Mouse (Mus musculus) embryonic facial prominence, embryonic 13.5 days (tissue): ENCODE results near the gene Grin2a. TPM values are rescaled to one million over a fixed set of nuclear protein-coding genes. Genes with fewer than 3 reads are reported as not detected.

Experiments used
- ATAC-seq: fragments of 200-750 bp; cut with Nextera tagmentation; 2 replicates; pipeline ENCODE4 v1.8.0; 2017; ENCODE audit warnings: low read depth; ENCODE audit not compliant: insufficient number of reproducible peaks, insufficient read depth, low FRiP score, low TSS enrichment
- H3K27ac ChIP-seq: fragments of 300-500 bp; sonication (generic); 2 replicates; pipeline ENCODE4 v1.5.1; 2015; ENCODE audit warnings: moderate library complexity, mild to moderate bottlenecking, inconsistent platforms
- H3K27me3 ChIP-seq: fragments of 300-500 bp; sonication (generic); 2 replicates; pipeline ENCODE4 v1.6.1; 2015; ENCODE audit warnings: mild to moderate bottlenecking, inconsistent platforms
- H3K36me3 ChIP-seq: fragments of 300-500 bp; sonication (generic); 2 replicates; pipeline ENCODE4 v1.6.1; 2015; ENCODE audit warnings: mild to moderate bottlenecking, inconsistent platforms
- H3K4me1 ChIP-seq: fragments of 300-500 bp; sonication (generic); 2 replicates; pipeline ENCODE4 v1.6.1; 2015; ENCODE audit warnings: inconsistent platforms
- H3K4me2 ChIP-seq: fragments of 300-500 bp; sonication (generic); 2 replicates; pipeline ENCODE4 v1.6.1; 2015; ENCODE audit warnings: moderate library complexity, mild to moderate bottlenecking, inconsistent platforms
- H3K4me3 ChIP-seq: fragments of 300-500 bp; sonication (generic); 2 replicates; pipeline ENCODE4 v1.5.1; 2015; ENCODE audit warnings: mild to moderate bottlenecking, inconsistent platforms
- H3K9ac ChIP-seq: fragments of 300-500 bp; sonication (generic); 2 replicates; pipeline ENCODE4 v1.6.1; 2015; ENCODE audit warnings: mild to moderate bottlenecking, inconsistent platforms
- H3K9me3 ChIP-seq: fragments of 300-500 bp; sonication (generic); 2 replicates; pipeline ENCODE4 v1.6.1; 2016; ENCODE audit warnings: inconsistent platforms
- WGBS: fragments of 180-500 bp; shearing (Covaris S2); methylation state at CpG from one replicate; pipeline ENCODE4 v1.1.7; 2015; ENCODE audit warnings: mixed read lengths; 5-methylcytosine and 5-hydroxymethylcytosine counted together
- polyA plus RNA-seq: library from polyadenylated mRNA; unstranded; fragments of >200 nt; fragmentation: Nextera tagmentation; extraction: Ambion mirVana; gene quantifications from 2 replicates; pipeline ENCODE4 v1.2.1, GENCODE M21; 2015

The Grin2a gene
- polyA plus RNA-seq, 1 experiment from 2014 or later = 1.3 TPM

GRCm38 (mm10) chr16:9742443-9742842 lies 252.9 kb downstream of the Grin2a start:
- no peaks in the 10 kb centered on the region for H3K9me3 ChIP-seq
- 93% methylated on average over 6 of the region's 6 CpGs for WGBS

GRCm38 (mm10) chr16:9738679-9739078 lies 256.7 kb downstream of the Grin2a start:
- no peak overlapping the region for H3K4me2 ChIP-seq

More at GRCm38 (mm10) chr16:9742443-9742842, 252.9 kb downstream of the Grin2a start:
- ATAC-seq = no peak
- Histone ChIP-seq H3K9ac (no peak overlapping the region), H3K4me1 (no peaks in the 10 kb centered on the region), H3K27ac (no peak overlapping the region), H3K27me3 (no peaks in the 10 kb centered on the region), H3K4me3 (no peak overlapping the region), H3K4me2 (no peak overlapping the region), H3K36me3 (no peaks in the 10 kb centered on the region)

GRCm38 (mm10) chr16:9737131-9737530 lies 258.2 kb downstream of the Grin2a start:
- Histone ChIP-seq H3K4me1 (no peaks in the 10 kb centered on the region), H3K4me3 (no peak overlapping the region), H3K4me2 (no peak overlapping the region), H3K27me3 (no peaks in the 10 kb centered on the region), H3K36me3 (no peaks in the 10 kb centered on the region), H3K27ac (no peak overlapping the region), H3K9ac (no peak overlapping the region), H3K9me3 (no peaks in the 10 kb centered on the region)
- no peak for ATAC-seq
- 18% methylated on average over 2 of the region's 2 CpGs for WGBS

More at GRCm38 (mm10) chr16:9738679-9739078, 256.7 kb downstream of the Grin2a start:
- no peaks in the 10 kb centered on the region for H3K9me3 ChIP-seq
- WGBS = 86% methylated on average over 6 of the region's 6 CpGs
- no peaks in the 10 kb centered on the region for H3K27me3 ChIP-seq
- no peaks in the 10 kb centered on the region for H3K4me1 ChIP-seq
- no peak overlapping the region for H3K4me3 ChIP-seq
- no peak overlapping the region for H3K9ac ChIP-seq
- H3K27ac ChIP-seq = no peak overlapping the region
- no peak for ATAC-seq
- no peaks in the 10 kb centered on the region for H3K36me3 ChIP-seq

DNA sequence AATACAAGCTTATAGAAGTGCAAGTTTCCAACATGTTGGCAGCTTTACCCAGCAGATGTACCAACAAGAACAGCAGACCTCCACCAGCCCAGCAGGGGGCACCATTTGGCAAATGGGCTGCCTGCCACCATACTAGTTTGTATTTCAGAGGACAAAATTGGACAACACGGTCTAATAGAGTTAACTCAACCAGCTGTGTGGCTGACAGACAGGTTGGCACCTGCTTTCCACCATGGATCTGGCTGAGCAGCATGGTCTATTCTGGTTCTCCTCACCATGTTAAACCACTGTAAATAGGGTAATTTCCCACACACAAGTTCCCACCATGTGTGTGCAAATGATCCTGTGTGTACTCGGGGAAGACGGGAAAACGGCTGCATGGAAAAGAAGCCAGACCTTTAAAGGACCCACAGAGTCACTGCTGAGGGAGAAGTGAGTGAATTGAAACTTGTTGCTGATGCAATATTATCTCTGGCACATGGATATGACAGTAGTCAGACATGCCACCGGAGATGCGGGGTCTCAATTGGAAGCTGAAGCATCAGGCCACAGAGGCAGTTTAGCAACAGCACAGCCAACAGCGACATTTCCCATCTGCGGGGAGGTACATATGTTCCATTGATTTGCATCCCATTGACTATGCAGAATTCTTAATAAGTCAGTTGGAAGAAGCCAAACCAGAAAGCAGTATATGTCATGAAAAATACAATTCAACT lies 259.8 kb downstream of the Grin2a start:
- Histone ChIP-seq H3K4me1 (no peaks in the 10 kb centered on the region), H3K4me2 (no peak overlapping the region), H3K27ac (no peak overlapping the region), H3K36me3 (no peaks in the 10 kb centered on the region), H3K4me3 (no peak overlapping the region), H3K9me3 (no peaks in the 10 kb centered on the region), H3K9ac (no peak overlapping the region), H3K27me3 (no peaks in the 10 kb centered on the region)
- 78% methylated on average over 8 of the region's 8 CpGs for WGBS
- ATAC-seq = no peak

DNA sequence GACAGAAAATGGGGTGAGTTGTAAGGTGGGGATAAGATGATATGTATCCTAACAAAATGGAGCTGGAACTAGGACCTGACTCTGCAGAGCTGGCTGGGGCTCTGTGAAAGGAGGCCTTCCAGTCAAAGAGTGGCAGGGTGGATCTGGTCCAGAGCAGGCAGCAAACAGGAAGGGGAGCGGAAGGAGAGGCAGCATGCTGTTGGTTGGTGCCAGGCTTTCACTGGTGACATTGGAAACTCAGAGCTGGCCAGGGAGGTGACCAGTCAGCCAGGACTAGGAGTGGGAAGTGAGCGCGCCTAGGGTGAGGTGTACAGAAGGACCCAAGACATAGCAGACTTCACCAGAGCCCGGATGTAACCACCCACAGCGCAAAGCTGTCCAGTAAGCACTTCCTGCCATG lies 267.8 kb downstream of the Grin2a start:
- H3K36me3 ChIP-seq = no peaks in the 10 kb centered on the region

DNA sequence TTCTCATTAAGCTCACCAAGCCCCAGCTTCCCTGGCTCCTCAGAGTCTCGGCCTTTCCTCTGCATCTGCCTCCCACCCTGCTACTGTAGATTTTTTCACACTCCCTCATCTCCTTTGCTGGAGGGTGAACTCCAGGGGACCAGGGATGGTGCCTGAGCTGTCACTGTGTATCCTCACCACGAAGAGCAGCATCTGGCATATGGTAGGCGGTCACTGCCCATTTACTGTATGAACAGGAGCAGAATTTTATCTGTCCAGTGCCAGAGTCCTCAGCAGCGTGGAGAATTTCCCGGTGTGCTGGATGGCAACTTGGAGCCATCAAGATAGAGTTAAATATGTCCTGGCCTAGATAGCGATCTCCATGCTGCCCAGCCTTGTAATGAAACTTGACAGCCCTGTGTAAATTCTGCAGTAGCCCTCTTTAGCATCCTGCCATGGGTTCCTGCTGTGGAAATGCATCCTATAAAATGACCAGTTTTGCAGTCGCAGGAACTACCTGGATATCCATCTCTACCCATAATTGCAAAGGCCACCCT lies 269.7 kb downstream of the Grin2a start:
- ATAC-seq = no peak
- 75% methylated on average over 7 of the region's 7 CpGs for WGBS

More for the DNA sequence above, 267.8 kb downstream of the Grin2a start:
- WGBS = 90% methylated on average over 5 of the region's 5 CpGs
- no peak overlapping the region for H3K9ac ChIP-seq
- no peak overlapping the region for H3K4me2 ChIP-seq
- H3K4me1 ChIP-seq = no peaks in the 10 kb centered on the region
- H3K27me3 ChIP-seq = no peaks in the 10 kb centered on the region
- H3K9me3 ChIP-seq = no peaks in the 10 kb centered on the region
- no peak overlapping the region for H3K4me3 ChIP-seq
- no peak overlapping the region for H3K27ac ChIP-seq
- no peak for ATAC-seq

GRCm38 (mm10) chr16:9711398-9711797 lies 284.0 kb downstream of the Grin2a start:
- H3K9me3 ChIP-seq = no peaks in the 10 kb centered on the region
- ATAC-seq = no peak
- H3K36me3 ChIP-seq = no peaks in the 10 kb centered on the region
- WGBS = 89% methylated on average over 2 of the region's 2 CpGs
- no peak overlapping the region for H3K27ac ChIP-seq
- no peaks in the 10 kb centered on the region for H3K4me1 ChIP-seq
- no peaks in the 10 kb centered on the region for H3K27me3 ChIP-seq
- H3K4me2 ChIP-seq = no peak overlapping the region
- H3K4me3 ChIP-seq = no peak overlapping the region
- no peak overlapping the region for H3K9ac ChIP-seq

More for the DNA sequence above, 269.7 kb downstream of the Grin2a start:
- no peak overlapping the region for H3K9ac ChIP-seq
- no peak overlapping the region for H3K27ac ChIP-seq
- H3K9me3 ChIP-seq = no peaks in the 10 kb centered on the region
- no peak overlapping the region for H3K4me2 ChIP-seq
- H3K4me1 ChIP-seq = no peaks in the 10 kb centered on the region
- H3K27me3 ChIP-seq = no peaks in the 10 kb centered on the region
- H3K36me3 ChIP-seq = no peaks in the 10 kb centered on the region
- H3K4me3 ChIP-seq = no peak overlapping the region

GRCm38 (mm10) chr16:9709921-9710320 lies 285.4 kb downstream of the Grin2a start:
- Histone ChIP-seq H3K36me3 (no peaks in the 10 kb centered on the region), H3K4me3 (no peak overlapping the region), H3K9me3 (no peaks in the 10 kb centered on the region), H3K27me3 (no peaks in the 10 kb centered on the region), H3K9ac (no peak overlapping the region), H3K27ac (no peak overlapping the region), H3K4me1 (no peaks in the 10 kb centered on the region), H3K4me2 (no peak overlapping the region)
- ATAC-seq = no peak
- WGBS = 70% methylated on average over 2 of the region's 2 CpGs

DNA sequence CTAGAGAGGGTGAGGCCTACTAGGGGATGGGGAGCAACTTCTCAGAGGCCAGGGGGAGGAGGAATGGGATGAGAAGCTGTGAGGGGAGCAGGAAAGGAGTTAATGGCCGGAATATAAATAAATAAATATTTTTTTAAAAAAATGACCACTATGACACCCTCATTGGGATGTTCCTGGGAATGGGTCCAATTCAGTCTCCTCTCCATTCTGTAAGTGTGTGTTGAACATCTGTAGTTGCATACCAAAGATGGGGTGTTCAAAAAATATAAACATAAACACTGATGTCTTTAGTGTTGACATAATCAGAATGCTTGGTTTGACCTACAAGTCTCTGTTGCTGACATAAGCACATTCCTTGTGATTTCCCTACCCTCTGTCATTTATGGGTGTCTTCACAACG lies 298.2 kb downstream of the Grin2a start:
- Histone ChIP-seq H3K9me3 (no peaks in the 10 kb centered on the region), H3K27ac (no peak overlapping the region), H3K9ac (no peak overlapping the region), H3K36me3 (no peaks in the 10 kb centered on the region), H3K4me3 (no peak overlapping the region), H3K4me1 (no peaks in the 10 kb centered on the region), H3K27me3 (no peaks in the 10 kb centered on the region), H3K4me2 (no peak overlapping the region)
- 71% methylated on average over 2 of the region's 2 CpGs for WGBS
- no peak for ATAC-seq

DNA sequence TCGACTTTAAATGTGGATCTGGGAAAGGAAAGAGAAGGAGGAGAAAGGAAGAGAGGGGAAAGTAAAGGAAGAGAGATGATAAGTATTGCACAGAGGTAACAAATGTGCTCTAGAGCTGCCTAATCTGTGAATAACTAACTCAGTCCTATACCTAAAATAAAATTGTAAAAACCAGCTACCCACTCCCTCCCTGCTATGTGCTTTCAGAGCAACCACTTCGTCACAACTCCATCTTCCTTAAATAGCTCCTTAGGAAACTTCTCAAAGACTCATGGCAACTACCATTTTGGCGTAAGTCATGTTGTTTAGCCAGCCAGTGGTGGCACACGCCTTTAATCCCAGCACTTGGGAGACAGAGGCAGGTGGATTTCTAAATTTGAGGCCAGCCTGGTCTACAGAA lies 301.3 kb downstream of the Grin2a start:
- Histone ChIP-seq H3K36me3 (no peaks in the 10 kb centered on the region), H3K27ac (no peak overlapping the region), H3K9me3 (no peaks in the 10 kb centered on the region), H3K27me3 (no peaks in the 10 kb centered on the region), H3K4me3 (no peak overlapping the region), H3K9ac (no peak overlapping the region), H3K4me1 (no peaks in the 10 kb centered on the region), H3K4me2 (no peak overlapping the region)
- 77% methylated on average over 4 of the region's 4 CpGs for WGBS
- ATAC-seq = no peak

DNA sequence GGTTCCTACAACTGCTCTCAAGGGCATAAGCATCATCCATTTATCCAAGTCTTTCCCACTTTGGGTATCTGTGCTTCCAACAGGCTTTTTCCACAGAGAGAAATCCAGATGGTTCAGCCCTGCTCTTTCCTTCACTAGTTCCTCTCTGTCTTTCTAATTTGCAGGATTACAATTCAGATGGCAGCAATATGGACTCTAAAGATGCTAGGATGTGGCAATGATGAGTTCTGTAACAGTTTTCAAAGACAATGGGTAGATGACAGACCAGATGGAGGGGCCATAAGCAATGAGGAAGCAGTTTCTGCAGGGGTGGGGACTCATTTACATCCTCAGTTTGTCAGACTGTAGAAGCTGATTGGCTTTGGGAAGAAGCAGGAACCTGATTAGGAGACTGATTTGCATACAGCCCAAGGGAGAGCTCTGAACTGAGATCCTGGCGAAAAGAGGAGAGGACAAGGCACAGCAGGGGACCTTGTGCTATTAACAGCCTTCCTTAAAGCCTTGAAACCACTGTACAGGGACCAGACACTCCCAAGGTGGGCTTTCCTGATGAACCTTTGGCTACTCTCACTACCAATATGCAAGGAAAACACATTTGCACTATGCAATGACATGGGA lies 306.7 kb downstream of the Grin2a start:
- H3K27ac ChIP-seq = no peak overlapping the region
- 15% methylated on average over 1 of the region's 1 CpGs for whole genome bisulfite sequencing
- H3K4me3 ChIP-seq = no peak overlapping the region
- no peaks in the 10 kb centered on the region for H3K27me3 ChIP-seq
- no peaks in the 10 kb centered on the region for H3K9me3 ChIP-seq
- H3K4me2 ChIP-seq = no peak overlapping the region
- no peaks in the 10 kb centered on the region for H3K36me3 ChIP-seq
- no peaks in the 10 kb centered on the region for H3K4me1 ChIP-seq
- no peak for ATAC-seq
- no peak overlapping the region for H3K9ac ChIP-seq

- Histone ChIP-seq H3K4me2 (no peak overlapping the region), H3K27me3 (no peaks in the 10 kb centered on the region), H3K27ac (no peak overlapping the region), H3K36me3 (no peaks in the 10 kb centered on the region), H3K4me1 (no peaks in the 10 kb centered on the region), H3K9me3 (no peaks in the 10 kb centered on the region), H3K9ac (no peak overlapping the region), H3K4me3 (no peak overlapping the region)
- WGBS = 70% methylated on average over 4 of the region's 4 CpGs
- ATAC-seq = no peak
Measured at GRCm38 (mm10) chr16:9680572-9680971, 314.8 kb downstream of the Grin2a start.
